In the genomic region with DNA sequence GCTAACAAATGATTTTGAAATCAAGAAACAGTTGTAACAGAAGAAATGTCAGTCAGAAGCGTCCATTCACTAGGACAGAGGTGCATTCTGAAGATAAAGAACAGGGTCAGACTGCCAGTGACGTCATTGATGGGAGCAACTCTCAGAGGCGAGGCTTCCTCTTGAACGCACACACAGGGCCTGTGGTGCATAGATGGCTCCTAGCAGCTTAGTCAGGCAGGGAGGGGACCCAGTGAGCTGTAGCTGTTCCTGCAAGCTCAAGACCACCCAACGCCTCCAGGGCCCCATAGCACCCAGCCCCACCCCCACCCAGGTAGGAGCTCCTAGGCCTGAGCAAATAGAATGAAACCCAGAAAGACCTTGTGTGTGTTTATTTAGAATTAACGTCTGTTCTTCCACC, we compare ENCODE assay signal across 14 mouse cellular contexts. TPM values are rescaled to one million over a fixed set of nuclear protein-coding genes. Genes with fewer than 3 reads are reported as not detected.
A peak's percentile ranks its signal among the peaks of the same experiment; 100 is the strongest.
DNase-seq lines count a peak whose midpoint lies in the region; ATAC-seq and TF ChIP-seq lines count a peak whose summit lies in the region.
"Had no signal": no experiment of that assay in that cellular context is flagged by ENCODE, and none has a peak within 500 bp of the region (broad histone marks: within the 10 kb centered on the region; RNA-seq: fewer than 3 reads in every experiment).

No protein-coding gene starts in this region.

- H3K27ac ChIP-seq in forebrain, embryonic 10.5 days, result peak overlapping the region; percentile 75
- no peak overlapping the region for H3K27ac ChIP-seq in forebrain, embryonic 11.5 days (ENCODE audit: low read depth, low read length)
- peak overlapping the region; percentile 71 for H3K27ac ChIP-seq in kidney, postnatal 0 days
- peak overlapping the region; percentile 85 for H3K27ac ChIP-seq in embryonic facial prominence, embryonic 13.5 days
- H3K27ac ChIP-seq: liver, embryonic 15.5 days; midbrain, embryonic 13.5 days; neural tube, embryonic 13.5 days had no signal

- H3K4me3 ChIP-seq in forebrain, embryonic 10.5 days, result no peak overlapping the region
- no peak overlapping the region for H3K4me3 ChIP-seq in forebrain, embryonic 11.5 days (ENCODE audit: low read depth, low read length)
- no peak overlapping the region for H3K4me3 ChIP-seq in kidney, postnatal 0 days (replicated peaks; ENCODE audit: low read depth, low read length)
- H3K4me3 ChIP-seq in embryonic facial prominence, embryonic 13.5 days, result no peak overlapping the region
- H3K4me3 ChIP-seq: liver, embryonic 15.5 days; midbrain, embryonic 13.5 days; neural tube, embryonic 13.5 days had no signal

- H3K4me2 ChIP-seq in forebrain, embryonic 11.5 days (ENCODE audit: low read depth, low read length, severe bottlenecking), result no peak overlapping the region
- H3K4me2 ChIP-seq in kidney, postnatal 0 days (ENCODE audit: low read length), result no peak overlapping the region
- H3K4me2 ChIP-seq in embryonic facial prominence, embryonic 13.5 days, result no peak overlapping the region
- H3K4me2 ChIP-seq: liver, embryonic 15.5 days; midbrain, embryonic 13.5 days; neural tube, embryonic 13.5 days had no signal

- peak; percentile 23 for DNase-seq in forebrain, embryonic 10.5 days (ENCODE audit: extremely low spot score, low spot score)
- DNase-seq in forebrain, embryonic 11.5 days (ENCODE audit: low spot score), result no peak
- no peak for DNase-seq in kidney, postnatal 0 days (ENCODE audit: low spot score)
- no peak for DNase-seq in kidney, postnatal 25 days
- DNase-seq in retina, embryonic 14.5 days (ENCODE audit: low spot score), result peak; percentile 39
- no peak for DNase-seq in thymus, postnatal 36 days
- DNase-seq in layer of hippocampus, adult 11-12 months (ENCODE audit: low spot score), result no peak
- DNase-seq: kidney, adult 9 months; right cerebral cortex, postnatal 14 days had no signal

- no peaks in the 10 kb centered on the region for H3K9me3 ChIP-seq in forebrain, embryonic 10.5 days
- no peaks in the 10 kb centered on the region for H3K9me3 ChIP-seq in forebrain, embryonic 11.5 days (ENCODE audit: control insufficient read depth, low read length)
- no peaks in the 10 kb centered on the region for H3K9me3 ChIP-seq in kidney, postnatal 0 days (replicated peaks; ENCODE audit: low read length)
- H3K9me3 ChIP-seq in embryonic facial prominence, embryonic 13.5 days, result no peaks in the 10 kb centered on the region
- H3K9me3 ChIP-seq: G1E; liver, embryonic 15.5 days; midbrain, embryonic 13.5 days; neural tube, embryonic 13.5 days had no signal

- WGBS in forebrain, embryonic 10.5 days, result 36% methylated on average over 6 of the region's 6 CpGs
- 25% methylated on average over 6 of the region's 6 CpGs for WGBS in forebrain, embryonic 11.5 days
- WGBS in kidney, postnatal 0 days, result 38% methylated on average over 6 of the region's 6 CpGs
- 32% methylated on average over 6 of the region's 6 CpGs for WGBS in embryonic facial prominence, embryonic 13.5 days

- no peak for ATAC-seq in forebrain, embryonic 11.5 days (replicated peaks; ENCODE audit: low FRiP score)
- no peak for ATAC-seq in kidney, postnatal 0 days (replicated peaks; ENCODE audit: low FRiP score, low read depth)
- ATAC-seq in embryonic facial prominence, embryonic 13.5 days (ENCODE audit: insufficient number of reproducible peaks, insufficient read depth, low FRiP score, low TSS enrichment, low read depth), result 0 out of 2 replicates have a peak, but pooled peaks have one; percentile 56
- ATAC-seq: midbrain, embryonic 13.5 days had no signal

- H3K36me3 ChIP-seq in forebrain, embryonic 10.5 days (replicated peaks), result no peaks in the 10 kb centered on the region
- H3K36me3 ChIP-seq in forebrain, embryonic 11.5 days (ENCODE audit: control insufficient read depth, insufficient read depth, low read length), result no peaks in the 10 kb centered on the region
- no peaks in the 10 kb centered on the region for H3K36me3 ChIP-seq in kidney, postnatal 0 days (ENCODE audit: insufficient read depth, low read length)
- no peaks in the 10 kb centered on the region for H3K36me3 ChIP-seq in embryonic facial prominence, embryonic 13.5 days
- H3K36me3 ChIP-seq: G1E; liver, embryonic 15.5 days; midbrain, embryonic 13.5 days; neural tube, embryonic 13.5 days had no signal

- TF ChIP-seq CTCF in kidney, postnatal 0 days (IDR thresholded peaks at IDR 0.05; ENCODE audit: low read depth), result no peak

- H3K9ac ChIP-seq in forebrain, embryonic 11.5 days (ENCODE audit: low read length), result no peak overlapping the region
- no peak overlapping the region for H3K9ac ChIP-seq in kidney, postnatal 0 days (ENCODE audit: low read depth, low read length)
- H3K9ac ChIP-seq in embryonic facial prominence, embryonic 13.5 days, result no peak overlapping the region
- H3K9ac ChIP-seq: liver, embryonic 15.5 days; midbrain, embryonic 13.5 days; neural tube, embryonic 13.5 days had no signal

- peaks cover 11% of the 10 kb centered on the region for H3K4me1 ChIP-seq in forebrain, embryonic 10.5 days
- no peaks in the 10 kb centered on the region for H3K4me1 ChIP-seq in forebrain, embryonic 11.5 days (replicated peaks; ENCODE audit: control insufficient read depth, insufficient read depth, low read length)
- H3K4me1 ChIP-seq in kidney, postnatal 0 days (replicated peaks; ENCODE audit: insufficient read depth, low read length), result no peaks in the 10 kb centered on the region
- H3K4me1 ChIP-seq in embryonic facial prominence, embryonic 13.5 days, result peaks cover 15% of the 10 kb centered on the region
- H3K4me1 ChIP-seq: midbrain, embryonic 13.5 days; neural tube, embryonic 13.5 days had no signal

- no peaks in the 10 kb centered on the region for H3K27me3 ChIP-seq in forebrain, embryonic 10.5 days (ENCODE audit: poor library complexity, severe bottlenecking)
- no peaks in the 10 kb centered on the region for H3K27me3 ChIP-seq in forebrain, embryonic 11.5 days (ENCODE audit: control insufficient read depth, insufficient read depth, low read length)
- no peaks in the 10 kb centered on the region for H3K27me3 ChIP-seq in kidney, postnatal 0 days (ENCODE audit: insufficient read depth, low read length)
- no peaks in the 10 kb centered on the region for H3K27me3 ChIP-seq in embryonic facial prominence, embryonic 13.5 days
- H3K27me3 ChIP-seq: liver, embryonic 15.5 days; midbrain, embryonic 13.5 days; neural tube, embryonic 13.5 days had no signal

RNA-seq across cellular contexts. Expression of gene Tpm1, which starts 21.9 kb away (rescaled TPM):
- polyA plus RNA-seq in forebrain, embryonic 10.5 days (2016; fragmentation: Nextera tagmentation; extraction: Ambion mirVana), result 334 and 342 TPM in 2 replicates
- polyA plus RNA-seq in forebrain, embryonic 11.5 days (2014; fragmentation: Nextera tagmentation; extraction: Ambion mirVana), result 320 TPM in 2 replicates
- 577 and 637 TPM in 2 replicates for polyA plus RNA-seq in kidney, postnatal 0 days (2015; fragmentation: Nextera tagmentation; extraction: Ambion mirVana)
- polyA plus RNA-seq in embryonic facial prominence, embryonic 13.5 days (2015; fragmentation: Nextera tagmentation; extraction: Ambion mirVana), result 818 and 902 TPM in 2 replicates

Comparison
In these comparisons a context has a peak if more than half of its experiments do, and no peak if none do; other contexts are left out.
1. DNase-seq: peak in forebrain, embryonic 10.5 days (single experiment) and retina, embryonic 14.5 days (single experiment); none in forebrain, embryonic 11.5 days (single experiment), kidney, postnatal 0 days (single experiment), kidney, postnatal 25 days (0 of 2), thymus, postnatal 36 days (0 of 2) and layer of hippocampus, adult 11-12 months (single experiment).